Mouse (Mus musculus): Measurements from ENCODE around the gene Clcnkb.

The Clcnkb gene

DNA sequence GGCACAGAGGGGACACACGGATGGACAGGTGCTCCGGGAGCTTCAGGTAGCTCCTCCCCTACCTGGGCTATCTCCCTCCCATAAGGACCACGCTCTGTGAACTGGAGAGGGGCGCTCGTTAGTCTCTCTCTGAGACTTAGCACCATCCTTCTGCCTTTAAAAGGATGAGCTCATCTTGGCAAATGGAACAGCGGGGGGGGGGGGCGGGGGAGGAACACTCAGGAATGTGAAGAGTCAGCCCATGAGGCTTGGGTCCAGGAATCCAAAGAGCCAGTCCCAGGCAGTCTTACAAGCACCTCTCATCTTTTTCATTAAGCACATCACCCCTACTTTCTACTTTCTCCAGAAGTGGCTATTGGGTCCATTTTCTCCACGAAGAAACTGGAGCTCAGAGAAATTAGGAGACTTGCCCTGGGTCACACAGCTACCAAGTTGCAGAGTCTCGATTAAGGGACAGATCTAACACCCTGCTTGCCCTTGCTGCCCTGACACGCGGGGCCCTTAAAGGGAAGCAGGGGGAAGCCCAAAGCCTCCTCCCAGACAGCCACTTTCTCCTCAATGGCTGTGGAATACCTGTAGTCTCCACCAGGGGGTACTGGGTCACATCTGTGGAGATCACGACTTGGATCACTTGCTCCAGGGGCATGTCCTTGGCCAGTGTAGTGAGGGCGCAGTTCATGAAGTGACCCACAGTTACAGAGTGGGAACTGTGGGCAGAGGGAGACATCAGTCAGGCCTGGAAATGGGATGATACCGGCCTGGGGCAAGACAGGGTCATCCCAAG lies 9.1 kb downstream of the Clcnkb start:
- in situ Hi-C loops (cut with MboI, MseI), result loop anchor here (5.0 kb wide), 1 partner anchor 151 kb away; no protein-coding TSS in a partner anchor

DNA sequence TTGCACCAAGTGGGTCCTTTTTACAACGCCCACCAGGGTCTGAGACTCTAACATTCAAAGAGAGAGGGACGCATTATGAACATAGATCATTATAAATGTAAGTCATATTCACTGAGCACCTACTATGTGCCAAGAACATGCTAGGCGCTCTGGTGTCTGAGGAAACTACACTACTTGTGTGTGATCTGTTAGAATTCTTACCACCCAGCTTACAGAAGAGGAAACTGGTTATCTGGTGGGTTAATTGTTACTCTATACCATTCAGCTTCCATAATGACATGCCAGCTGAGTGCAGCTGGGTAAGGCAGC lies 10.5 kb downstream of the Clcnkb start:
- in situ Hi-C loops (cut with MboI, MseI), result loop anchor here (5.0 kb wide), 1 partner anchor 152 kb away; no protein-coding TSS in a partner anchor

- in situ Hi-C loops (cut with MboI, MseI), result loop anchor here (5.0 kb wide), 1 partner anchor 153 kb away; no protein-coding TSS in a partner anchor
These were observed 11.1 kb downstream of the Clcnkb start for GRCm38 (mm10) chr4:141404518-141405313.

GRCm38 (mm10) chr4:141400171-141400570 lies 15.6 kb downstream of the Clcnkb start:
- in situ Hi-C loops (cut with MboI, MseI), result no loop called here

DNA sequence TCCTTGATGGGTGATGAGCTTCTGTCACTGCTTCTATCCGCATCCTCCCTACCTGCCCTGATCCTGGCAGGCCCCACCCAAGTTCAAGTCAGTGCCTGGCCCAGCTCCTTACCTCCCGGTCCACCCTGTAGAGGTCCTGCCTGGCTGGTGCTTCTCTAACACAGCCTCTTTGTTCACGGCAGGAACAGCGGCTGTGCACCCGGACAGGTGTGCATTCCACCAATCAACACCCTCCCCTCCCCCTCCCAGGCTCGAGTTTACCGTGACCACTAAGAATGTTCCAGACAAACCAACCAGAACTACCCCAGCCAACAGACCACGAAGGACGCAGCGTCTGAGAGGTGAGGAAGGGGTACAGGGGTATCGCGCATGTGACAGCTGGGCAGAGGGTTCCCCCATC lies 17.3 kb downstream of the Clcnkb start, which contains the start of gene Clcnka:
Clcnka (minus strand) TSS at position 180 of the 400 bp plus-strand sequence.
- in situ Hi-C loops (cut with MboI, MseI), result no loop called here

DNA sequence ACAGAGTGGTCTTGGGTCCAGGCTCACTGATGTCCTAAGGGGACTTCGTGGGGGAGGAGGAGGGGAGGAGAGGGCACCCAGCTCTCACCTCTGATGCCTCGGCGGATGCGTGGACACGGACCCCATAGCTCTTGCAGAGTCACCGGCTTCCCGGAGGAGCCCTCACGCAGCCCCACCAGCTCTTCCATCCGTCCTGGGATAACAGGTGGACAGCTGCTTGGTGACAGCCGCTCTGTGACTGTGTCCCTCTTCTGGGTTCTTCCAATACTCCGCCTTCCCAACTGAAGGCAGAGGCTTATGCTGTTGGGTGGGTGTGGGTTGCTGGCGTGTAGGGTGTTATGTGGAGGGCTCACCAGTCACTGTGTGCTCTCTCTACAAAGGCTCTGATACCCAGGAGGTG lies 18.0 kb downstream of the Clcnkb start:
- in situ Hi-C loops (cut with MboI, MseI), result no loop called here

GRCm38 (mm10) chr4:141394751-141395150 lies 21.1 kb downstream of the Clcnkb start:
- in situ Hi-C loops (cut with MboI, MseI), result no loop called here

DNA sequence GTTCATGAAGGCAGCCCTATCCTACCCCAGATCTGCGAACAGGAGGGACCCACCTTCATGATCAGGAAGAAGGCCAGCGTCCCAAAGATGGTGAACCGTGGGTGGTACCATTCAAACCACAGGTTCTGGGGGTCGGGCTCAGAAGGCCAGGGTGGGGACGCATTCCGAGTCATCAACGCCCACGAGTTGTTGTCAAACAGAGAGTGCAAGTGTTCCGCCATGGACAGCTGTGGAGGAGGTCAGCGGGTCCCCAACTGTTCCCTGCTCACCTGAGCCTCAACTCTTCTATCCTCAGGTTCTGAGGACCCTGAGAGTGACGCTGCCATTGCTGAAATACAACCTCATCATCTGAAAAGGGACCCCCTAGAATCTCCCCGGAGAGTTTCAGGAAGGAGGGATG lies 24.5 kb downstream of the Clcnkb start:
- in situ Hi-C loops (cut with MboI, MseI), result no loop called here

GRCm38 (mm10) chr4:141389366-141390150 lies 26.3 kb downstream of the Clcnkb start:
- in situ Hi-C loops (cut with MboI, MseI), result no loop called here

DNA sequence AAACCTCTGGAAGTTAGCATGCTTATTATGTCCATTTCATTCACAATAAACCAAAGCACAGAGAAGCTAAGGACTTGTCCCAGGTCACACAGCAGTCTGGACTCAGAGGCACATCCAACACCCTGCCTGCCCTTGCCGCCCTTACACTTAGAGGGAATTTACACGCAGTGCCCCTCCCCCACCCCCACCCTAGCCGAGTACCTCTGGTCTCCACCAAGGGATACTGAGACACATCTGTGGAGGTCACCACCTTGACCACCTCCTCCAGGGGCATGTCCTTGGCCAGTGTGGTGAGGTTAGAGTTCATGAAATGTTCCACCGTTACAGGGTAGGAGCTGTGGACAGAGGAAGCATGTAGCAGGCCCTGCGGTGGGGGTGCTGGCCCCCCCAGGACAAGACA lies 27.9 kb downstream of the Clcnkb start:
- in situ Hi-C loops (cut with MboI, MseI), result no loop called here

- in situ Hi-C loops (cut with MboI, MseI), result no loop called here
These were observed 28.6 kb downstream of the Clcnkb start for GRCm38 (mm10) chr4:141387093-141387784.

GRCm38 (mm10) chr4:141386150-141386549 lies 29.7 kb downstream of the Clcnkb start:
- in situ Hi-C loops (cut with MboI, MseI), result no loop called here

DNA sequence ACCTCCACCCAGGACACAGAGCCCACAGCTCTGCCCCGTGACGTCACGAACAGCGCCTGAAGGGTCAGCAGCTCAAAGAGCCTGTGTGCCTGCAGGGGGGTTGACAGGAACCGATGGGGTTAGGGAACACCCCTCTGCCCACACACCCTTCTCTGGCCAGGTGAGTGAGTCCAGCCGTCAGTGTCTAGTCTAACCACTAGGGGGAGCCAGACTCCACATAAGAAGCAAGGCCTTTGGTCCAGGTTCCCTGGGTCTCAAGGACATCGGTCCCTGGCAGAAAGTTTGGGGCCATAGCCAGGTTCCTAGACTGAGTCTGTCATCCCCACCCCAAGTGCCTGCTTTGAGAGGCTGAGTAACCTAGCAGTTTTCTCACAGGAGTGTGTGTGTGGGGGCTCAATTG lies 30.5 kb downstream of the Clcnkb start:
- in situ Hi-C loops (cut with MboI, MseI), result no loop called here

- in situ Hi-C loops (cut with MboI, MseI), result no loop called here
These were observed 33.4 kb downstream of the Clcnkb start for GRCm38 (mm10) chr4:141382406-141382805.

DNA sequence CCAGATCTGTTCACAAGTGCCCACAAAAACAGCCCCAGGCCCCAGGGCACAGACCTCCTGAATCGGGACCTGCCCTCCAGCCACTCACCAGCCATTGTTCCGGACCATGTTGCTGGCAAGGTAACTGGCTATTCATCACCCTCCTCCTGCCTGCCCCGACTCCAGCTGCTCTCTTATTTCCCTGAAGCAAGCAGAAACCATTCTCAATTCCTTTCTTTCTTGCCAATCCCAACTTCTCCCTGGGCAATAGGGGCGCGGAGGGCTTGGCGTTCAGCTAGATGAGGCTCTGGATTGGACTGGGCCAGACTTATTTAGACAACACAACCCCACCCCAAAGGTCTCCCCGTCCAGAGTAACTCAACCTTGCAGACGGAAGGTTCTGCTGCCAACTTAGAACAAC lies 36.1 kb downstream of the Clcnkb start:
- in situ Hi-C loops (cut with MboI, MseI), result no loop called here

DNA sequence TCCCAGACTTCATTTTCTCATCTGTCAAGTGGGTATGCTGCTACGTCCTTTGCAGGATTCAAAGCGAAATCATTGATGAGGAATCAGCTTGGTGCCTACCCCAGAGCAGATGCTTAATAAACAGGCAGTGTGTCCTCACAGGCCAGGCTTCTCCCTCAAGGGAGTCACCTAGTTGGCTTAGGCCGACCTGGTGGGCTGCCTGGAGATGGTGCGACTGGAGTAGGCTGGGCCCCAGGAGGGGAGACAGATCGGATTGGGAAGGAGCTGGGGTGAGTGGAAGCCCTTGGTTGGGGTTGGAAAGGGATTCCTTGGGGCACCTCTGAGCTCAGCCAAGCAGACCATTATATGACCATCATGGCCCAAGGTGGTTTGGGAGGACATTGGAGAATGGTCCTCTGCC lies 43.4 kb downstream of the Clcnkb start:
- in situ Hi-C loops (cut with MboI, MseI), result no loop called here

DNA sequence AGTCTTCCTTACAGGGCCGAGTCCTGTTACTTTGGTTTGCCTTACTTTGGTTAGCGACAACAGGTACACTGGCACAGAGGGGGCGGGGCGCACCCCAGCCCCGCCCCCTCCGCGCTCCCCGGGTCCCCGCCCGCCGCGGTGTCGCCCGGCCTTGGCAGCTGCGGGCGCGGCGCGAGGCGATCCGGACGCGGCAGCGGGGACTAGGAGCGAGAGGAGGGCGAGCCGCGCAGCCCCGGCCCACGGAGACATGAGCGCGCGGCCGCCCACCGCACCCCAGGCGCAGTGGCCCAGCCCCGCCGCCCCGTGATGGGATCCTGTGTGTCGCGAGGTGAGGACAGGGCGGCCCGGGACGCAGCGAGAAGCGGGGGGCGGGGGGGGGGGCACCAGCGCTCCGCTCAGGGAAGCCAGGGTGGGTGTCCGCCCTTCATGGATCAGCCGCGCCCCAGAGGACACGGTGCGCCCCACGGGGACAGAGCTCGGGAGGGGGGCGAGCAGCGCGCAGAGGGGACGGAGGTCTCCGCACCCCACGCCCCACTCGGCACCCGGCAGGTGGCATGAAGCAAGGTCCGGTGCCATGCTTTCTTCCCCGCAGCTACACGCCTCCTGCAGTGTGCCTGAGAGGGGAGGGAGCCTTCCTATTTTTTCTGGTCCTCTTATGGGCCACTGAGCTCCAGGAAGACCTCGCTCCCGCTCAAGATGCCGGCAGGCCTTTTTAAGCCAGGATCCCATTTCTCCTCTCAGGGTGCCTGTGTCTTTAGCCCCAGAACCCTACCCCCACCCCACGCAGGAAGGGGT lies 47.6 kb downstream of the Clcnkb start, which contains the start of gene Fam131c:
Fam131c (plus strand) TSS at position 224 of the 795 bp plus-strand sequence.
- in situ Hi-C loops (cut with MboI, MseI), result no loop called here

DNA sequence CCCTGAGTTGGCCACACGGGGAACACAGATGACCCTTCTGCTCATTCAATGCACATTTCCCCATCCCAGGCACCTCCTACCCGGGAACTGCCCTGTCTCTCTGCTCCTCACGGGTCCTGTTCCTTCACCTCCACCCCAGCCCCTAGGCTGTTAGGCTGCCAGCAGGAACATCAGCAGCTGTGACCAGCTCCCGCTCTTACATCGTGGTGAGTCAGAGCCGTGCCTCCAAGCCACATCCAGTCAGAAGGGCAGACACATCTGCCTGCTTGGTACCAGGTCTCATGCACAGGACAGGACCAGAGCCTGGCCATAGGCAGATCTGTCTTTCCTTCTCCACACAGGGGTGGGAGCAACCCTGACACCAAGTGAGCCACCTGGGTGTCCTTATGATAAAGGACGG lies 49.9 kb downstream of the Clcnkb start:
- in situ Hi-C loops (cut with MboI, MseI), result no loop called here

DNA sequence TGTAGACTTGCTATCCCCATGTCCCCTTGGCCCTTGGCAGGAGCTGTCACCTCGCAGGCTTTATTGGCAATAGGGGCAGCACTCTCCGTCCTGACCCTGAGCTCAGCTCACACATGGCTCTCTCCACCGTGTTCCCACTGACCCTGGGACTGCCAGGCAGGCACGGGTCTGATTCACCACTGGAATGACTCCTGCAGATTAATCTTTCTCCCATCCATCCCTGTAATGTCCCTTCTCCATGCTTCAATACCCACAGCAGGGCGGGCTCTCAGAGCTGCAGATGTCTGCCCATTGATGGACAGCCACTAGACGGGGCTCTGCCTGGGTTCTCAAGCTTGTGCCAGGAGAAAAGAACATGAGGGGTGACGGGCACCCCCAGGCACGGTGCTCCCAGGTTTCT lies 50.7 kb downstream of the Clcnkb start:
- in situ Hi-C loops (cut with MboI, MseI), result no loop called here

DNA sequence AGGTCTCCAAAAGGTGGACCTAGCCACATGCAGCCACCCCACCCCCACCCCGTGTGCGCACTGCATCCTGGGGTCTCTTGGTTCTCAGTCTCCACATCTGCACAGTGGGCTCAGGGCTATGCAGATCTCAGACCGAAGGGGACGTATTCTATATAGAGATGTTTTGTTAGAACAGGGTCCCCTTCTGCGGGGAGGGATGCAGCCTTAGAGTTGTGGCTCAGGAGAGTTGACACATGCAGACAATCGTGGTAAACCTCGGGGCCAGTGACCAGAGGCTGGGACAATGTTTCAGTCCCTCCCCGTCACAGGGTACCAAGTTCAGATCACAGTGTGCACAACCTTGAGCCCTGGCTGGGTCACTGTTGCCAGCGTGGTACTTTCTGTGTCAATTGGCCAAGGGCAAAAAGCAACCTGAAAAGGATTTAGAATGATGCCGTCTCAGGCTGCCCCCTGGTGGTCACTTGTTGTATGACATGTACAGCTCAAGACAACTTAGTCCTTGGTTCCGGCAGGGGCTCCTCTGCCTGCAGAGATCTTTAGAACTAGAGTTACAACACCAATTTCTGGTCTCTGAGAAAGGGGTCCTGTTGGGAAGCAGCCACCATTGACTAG lies 52.8 kb downstream of the Clcnkb start:
- in situ Hi-C loops (cut with MboI, MseI), result loop anchor here (5.0 kb wide), 1 partner anchor 86 kb away; no protein-coding TSS in a partner anchor
